Mouse (Mus musculus) intestine, postnatal 0 days (tissue): ENCODE results near the gene Medag. TPM values are rescaled to one million over a fixed set of nuclear protein-coding genes. Genes with fewer than 3 reads are reported as not detected.
A peak's percentile ranks its signal among the peaks of the same experiment; 100 is the strongest.

Source experiments
- ATAC-seq: fragments of 200-750 bp; cut with Nextera tagmentation; 2 replicates; pipeline ENCODE4 v1.8.0; 2017; ENCODE audit warnings: mild to moderate bottlenecking, moderate TSS enrichment, moderate library complexity
- H3K27ac ChIP-seq: fragments of 300-500 bp; sonication (generic); 2 replicates; pipeline ENCODE4 v1.5.1; 2014; ENCODE audit warnings: mild to moderate bottlenecking, low read depth, low read length, moderate library complexity
- H3K27me3 ChIP-seq: fragments of 300-500 bp; sonication (generic); replicated peaks from 2 replicates; pipeline ENCODE4 v1.6.1; 2014; ENCODE audit warnings: low read length, mixed read lengths; ENCODE audit not compliant: control insufficient read depth, insufficient read depth
- H3K36me3 ChIP-seq: fragments of 300-500 bp; sonication (generic); 2 replicates; pipeline ENCODE4 v1.6.1; 2014; ENCODE audit warnings: mild to moderate bottlenecking, moderate library complexity; ENCODE audit not compliant: control insufficient read depth, insufficient read depth
- H3K4me1 ChIP-seq: fragments of 300-500 bp; sonication (generic); replicated peaks from 2 replicates; pipeline ENCODE4 v1.6.1; 2014; ENCODE audit warnings: antibody characterized with exemption, low read length, mixed read lengths; ENCODE audit not compliant: control insufficient read depth, insufficient read depth
- H3K4me2 ChIP-seq: fragments of 300-500 bp; sonication (generic); replicated peaks from 2 replicates; pipeline ENCODE4 v1.6.1; 2014; ENCODE audit warnings: low read depth, mild to moderate bottlenecking, moderate library complexity
- H3K4me3 ChIP-seq: fragments of 300-500 bp; sonication (generic); 2 replicates; pipeline ENCODE4 v1.5.1; 2014; ENCODE audit warnings: low read depth, low read length
- H3K9ac ChIP-seq: fragments of 300-500 bp; sonication (generic); 2 replicates; pipeline ENCODE4 v1.6.1; 2014; ENCODE audit warnings: mild to moderate bottlenecking, low read depth, low read length
- H3K9me3 ChIP-seq: fragments of 300-500 bp; sonication (generic); 2 replicates; pipeline ENCODE4 v1.6.1; 2016; ENCODE audit warnings: mixed run types; ENCODE audit not compliant: control insufficient read depth
- CTCF ChIP-seq: sonication (generic); IDR thresholded peaks from 2 replicates; pipeline ENCODE4 v1.5.1; 2016; ENCODE audit warnings: low read depth, mild to moderate bottlenecking, control low read depth, antibody characterized with exemption, moderate library complexity
- WGBS: fragments of 180-500 bp; shearing (Covaris S2); extraction: QIAGEN DNeasy Blood & Tissue Kit; methylation state at CpG from one replicate; pipeline ENCODE4 v1.1.7; 2014; 5-methylcytosine and 5-hydroxymethylcytosine counted together
- polyA plus RNA-seq: library from polyadenylated mRNA; unstranded; fragments of >200 nt; fragmentation: Nextera tagmentation; extraction: Ambion mirVana; gene quantifications from 2 replicates; pipeline ENCODE4 v1.2.1, GENCODE M21; 2015

The Medag gene
- polyA plus RNA-seq, result 1.6 and 2.2 TPM in 2 replicates

DNA sequence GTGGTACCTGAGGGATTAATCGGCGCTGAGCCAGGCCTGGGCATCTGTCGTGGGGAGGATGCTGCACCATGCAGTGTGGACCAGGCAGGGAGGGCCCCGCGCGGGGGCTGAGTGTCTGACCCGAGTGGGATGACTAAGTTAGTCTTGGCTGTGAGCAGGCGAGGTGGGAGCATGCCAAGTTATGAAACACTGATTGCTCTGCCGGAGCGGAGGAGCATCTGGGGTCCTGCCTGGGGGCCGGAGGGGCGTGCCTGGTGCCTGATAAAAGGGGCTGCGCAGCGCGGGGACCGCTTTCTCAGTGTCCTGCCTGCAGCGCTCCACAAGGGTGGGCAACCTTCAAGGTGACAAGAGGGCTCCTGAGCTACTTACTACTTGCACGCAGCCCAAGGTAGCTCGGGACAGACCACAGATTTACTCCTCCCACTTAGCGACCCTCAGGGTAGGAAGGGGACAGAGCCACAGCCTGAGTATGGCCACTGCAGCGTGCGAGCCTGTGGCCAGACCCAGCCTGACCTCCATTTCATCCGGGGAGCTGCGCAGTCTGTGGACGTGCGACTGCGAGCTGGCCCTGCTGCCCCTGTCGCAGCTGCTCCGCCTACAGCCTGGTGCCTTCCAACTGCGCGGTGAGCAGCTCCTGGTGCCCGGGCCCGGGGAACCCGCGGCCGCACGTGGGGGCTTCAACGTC lies at the start of gene Medag:
TSS of gene Medag (plus strand) at position 241 of the 685 bp plus-strand sequence.
- Histone ChIP-seq H3K9me3 (no peaks in the 10 kb centered on the region), H3K27ac (no peak within 1 kb of the TSS), H3K36me3 (no peaks in the 10 kb centered on the region), H3K4me2 (peak within 1 kb of the TSS; percentile 63), H3K4me3 (peak within 1 kb of the TSS; percentile 33), H3K4me1 (no peaks in the 10 kb centered on the region), H3K9ac (peak within 1 kb of the TSS; percentile 42), H3K27me3 (peaks cover 7% of the 10 kb centered on the region; the same call in 1 of the 2 replicates)
- TF ChIP-seq CTCF, result no peak
- peak; percentile 47; the same call in 1 of the 2 replicates for ATAC-seq
- WGBS, result 7% methylated on average over 38 of the region's 38 CpGs

DNA sequence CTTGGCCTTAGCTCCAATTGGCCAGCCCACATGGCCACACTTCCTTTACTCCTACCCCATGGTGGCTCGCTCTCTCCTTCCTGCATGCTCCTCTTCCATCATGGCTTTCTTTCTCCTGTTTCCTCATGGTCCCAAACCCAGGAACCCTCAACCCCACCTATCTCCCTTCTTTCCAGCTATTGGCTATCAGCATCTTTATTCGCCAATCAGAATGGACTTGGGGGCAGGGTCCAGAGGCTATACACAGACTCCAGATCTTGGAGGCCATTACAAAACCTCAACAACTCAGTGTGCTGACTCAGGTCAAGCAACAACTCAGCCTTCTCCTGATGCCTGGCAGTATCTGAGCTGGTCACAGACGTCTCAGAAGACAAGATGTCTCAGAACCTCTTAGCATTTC lies 48.9 kb upstream of the Medag start:
- Histone ChIP-seq H3K27ac (no peak overlapping the region), H3K36me3 (no peaks in the 10 kb centered on the region), H3K4me3 (no peak overlapping the region), H3K9me3 (no peaks in the 10 kb centered on the region), H3K27me3 (no peaks in the 10 kb centered on the region), H3K9ac (no peak overlapping the region), H3K4me2 (no peak overlapping the region), H3K4me1 (no peaks in the 10 kb centered on the region)
- no peak for ATAC-seq
- TF ChIP-seq CTCF, result no peak
- 78% methylated on average over 3 of the region's 3 CpGs for WGBS

DNA sequence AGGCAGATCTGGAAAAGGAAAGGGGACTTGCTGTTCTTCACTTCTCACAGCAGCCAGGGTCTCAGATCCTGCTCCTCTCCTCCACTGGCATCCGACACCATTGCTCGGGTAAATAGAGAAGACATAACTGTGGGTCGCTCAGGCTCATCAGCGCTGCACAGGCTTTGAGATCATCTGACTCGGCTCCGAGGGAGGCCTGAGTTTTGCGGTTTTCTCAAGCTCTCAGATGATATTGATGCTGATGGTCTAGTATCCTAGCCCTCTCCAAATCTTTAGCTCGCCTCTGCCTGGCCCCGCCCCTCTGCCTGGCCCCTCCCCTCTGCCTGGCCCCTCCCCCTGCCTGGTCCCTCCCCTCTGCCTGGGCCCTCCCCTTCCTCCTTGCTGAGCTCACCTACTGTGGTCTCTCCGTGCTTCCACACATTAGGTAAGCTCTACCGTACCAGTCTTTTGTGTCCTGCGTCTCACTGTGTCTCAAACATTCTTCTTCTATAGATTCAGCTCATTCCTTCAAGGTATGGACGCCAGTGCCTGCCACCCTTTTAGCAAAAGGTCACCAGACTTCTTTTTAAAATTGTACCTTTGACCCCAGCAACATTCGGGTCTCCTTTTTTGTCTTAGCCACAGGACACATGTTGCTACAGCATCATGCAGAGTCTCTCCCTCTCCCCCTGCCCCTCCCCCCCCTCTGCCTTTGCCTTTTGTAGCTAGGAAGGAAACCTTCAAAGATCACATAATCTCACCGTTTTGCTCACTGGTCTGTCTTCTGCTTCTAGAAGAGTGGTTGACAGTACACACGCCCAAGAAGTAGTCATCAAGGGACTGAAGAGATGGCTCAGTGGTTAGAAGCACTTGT lies 47.4 kb upstream of the Medag start:
- 65% methylated on average over 16 of the region's 16 CpGs for WGBS
- no peaks in the 10 kb centered on the region for H3K9me3 ChIP-seq
- no peak overlapping the region for H3K4me2 ChIP-seq
- no peak overlapping the region for H3K9ac ChIP-seq
- no peak for ATAC-seq
- H3K36me3 ChIP-seq, result no peaks in the 10 kb centered on the region
- no peaks in the 10 kb centered on the region for H3K4me1 ChIP-seq
- no peak for TF ChIP-seq CTCF
- no peak overlapping the region for H3K4me3 ChIP-seq
- H3K27ac ChIP-seq, result no peak overlapping the region
- no peaks in the 10 kb centered on the region for H3K27me3 ChIP-seq

DNA sequence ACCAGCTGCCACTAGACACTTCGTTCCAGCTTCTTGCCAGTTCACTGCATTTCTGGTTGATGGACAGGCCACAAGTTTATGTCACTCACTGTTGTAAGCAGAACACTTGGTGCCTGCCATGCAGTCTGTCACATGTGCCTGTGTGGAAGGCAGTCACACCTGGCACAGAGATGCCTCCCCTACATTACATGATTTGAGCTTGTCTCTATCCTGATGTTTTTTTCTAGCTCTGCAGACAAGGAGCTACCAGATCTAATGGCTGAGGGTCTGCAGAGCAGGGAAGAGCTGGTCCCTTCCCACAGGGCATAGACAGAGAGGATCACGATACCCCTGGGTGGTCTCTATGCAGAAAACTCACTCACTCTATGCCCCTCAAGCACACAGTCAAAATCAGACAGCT lies 44.5 kb upstream of the Medag start:
- WGBS, result 90% methylated on average over 2 of the region's 2 CpGs
- Histone ChIP-seq H3K4me3 (no peak overlapping the region), H3K27me3 (no peaks in the 10 kb centered on the region), H3K4me2 (no peak overlapping the region), H3K9me3 (no peaks in the 10 kb centered on the region), H3K36me3 (no peaks in the 10 kb centered on the region), H3K4me1 (no peaks in the 10 kb centered on the region), H3K9ac (no peak overlapping the region), H3K27ac (no peak overlapping the region)
- no peak for ATAC-seq
- TF ChIP-seq CTCF, result no peak

DNA sequence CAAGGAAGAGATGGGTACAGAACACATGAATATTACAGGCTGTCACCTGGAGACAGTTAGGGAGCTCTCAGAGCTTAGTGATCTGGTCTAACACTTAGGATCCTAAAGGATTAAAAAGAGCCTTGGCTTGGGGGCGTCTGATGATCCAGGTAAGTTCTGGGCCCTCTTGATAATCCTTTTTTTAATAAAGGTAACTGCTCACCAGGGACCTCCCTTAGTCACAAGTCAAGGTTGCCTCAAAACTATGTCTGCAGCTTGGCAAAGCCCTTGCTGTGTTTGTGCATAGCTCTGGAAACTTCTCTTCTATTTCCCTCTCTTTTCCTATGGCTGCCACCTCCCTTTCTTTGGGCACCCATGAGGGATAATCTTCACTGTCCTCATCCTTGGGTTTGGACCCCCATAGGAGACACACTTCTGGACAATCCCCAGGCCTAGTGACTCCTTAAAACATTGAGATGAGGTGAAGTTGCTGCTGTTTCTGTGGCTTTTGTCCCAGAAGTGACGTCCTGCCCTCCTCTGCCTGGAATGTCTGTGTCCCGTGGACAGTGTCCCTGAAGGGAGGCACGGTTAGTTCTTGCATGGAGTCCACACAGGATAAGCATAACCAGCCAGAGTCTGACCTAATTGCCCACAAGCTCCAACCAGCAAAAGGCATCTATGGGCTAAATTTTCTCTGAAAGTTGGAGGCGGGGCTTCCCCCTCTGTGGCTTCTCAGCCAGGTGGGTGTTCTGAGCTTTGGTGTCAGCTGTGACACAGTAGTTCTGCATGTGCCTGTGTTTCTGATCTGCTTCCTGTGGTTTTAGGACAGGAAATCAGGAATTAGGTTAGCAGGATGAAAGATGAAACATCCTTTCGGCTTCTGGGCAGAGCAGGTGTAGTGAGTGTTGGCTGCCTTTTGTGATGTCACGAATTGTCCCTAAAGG lies 43.7 kb upstream of the Medag start:
- 0 out of 2 replicates have a peak, but pooled peaks have one; percentile 13 for ATAC-seq
- no peak overlapping the region for H3K4me2 ChIP-seq
- H3K4me1 ChIP-seq, result no peaks in the 10 kb centered on the region
- no peak for TF ChIP-seq CTCF
- no peaks in the 10 kb centered on the region for H3K27me3 ChIP-seq
- WGBS, result 61% methylated on average over 7 of the region's 7 CpGs
- H3K27ac ChIP-seq, result no peak overlapping the region
- H3K4me3 ChIP-seq, result no peak overlapping the region
- H3K9me3 ChIP-seq, result no peaks in the 10 kb centered on the region
- H3K36me3 ChIP-seq, result no peaks in the 10 kb centered on the region
- no peak overlapping the region for H3K9ac ChIP-seq
